Mouse (Mus musculus): Measurements from ENCODE around the gene 1110002E22Rik. TPM values are rescaled to one million over a fixed set of nuclear protein-coding genes. Genes with fewer than 3 reads are reported as not detected.

1110002E22Rik gene
- total RNA-seq (2021) (under 1 TPM in 1 of 2 experiments, not detected in 1; 0.06 TPM), polyA plus RNA-seq (2012; rRNA removed) (0.01 TPM in 1 of 2 replicates, not detected in the other)
- long read RNA-seq: 0 reads

DNA sequence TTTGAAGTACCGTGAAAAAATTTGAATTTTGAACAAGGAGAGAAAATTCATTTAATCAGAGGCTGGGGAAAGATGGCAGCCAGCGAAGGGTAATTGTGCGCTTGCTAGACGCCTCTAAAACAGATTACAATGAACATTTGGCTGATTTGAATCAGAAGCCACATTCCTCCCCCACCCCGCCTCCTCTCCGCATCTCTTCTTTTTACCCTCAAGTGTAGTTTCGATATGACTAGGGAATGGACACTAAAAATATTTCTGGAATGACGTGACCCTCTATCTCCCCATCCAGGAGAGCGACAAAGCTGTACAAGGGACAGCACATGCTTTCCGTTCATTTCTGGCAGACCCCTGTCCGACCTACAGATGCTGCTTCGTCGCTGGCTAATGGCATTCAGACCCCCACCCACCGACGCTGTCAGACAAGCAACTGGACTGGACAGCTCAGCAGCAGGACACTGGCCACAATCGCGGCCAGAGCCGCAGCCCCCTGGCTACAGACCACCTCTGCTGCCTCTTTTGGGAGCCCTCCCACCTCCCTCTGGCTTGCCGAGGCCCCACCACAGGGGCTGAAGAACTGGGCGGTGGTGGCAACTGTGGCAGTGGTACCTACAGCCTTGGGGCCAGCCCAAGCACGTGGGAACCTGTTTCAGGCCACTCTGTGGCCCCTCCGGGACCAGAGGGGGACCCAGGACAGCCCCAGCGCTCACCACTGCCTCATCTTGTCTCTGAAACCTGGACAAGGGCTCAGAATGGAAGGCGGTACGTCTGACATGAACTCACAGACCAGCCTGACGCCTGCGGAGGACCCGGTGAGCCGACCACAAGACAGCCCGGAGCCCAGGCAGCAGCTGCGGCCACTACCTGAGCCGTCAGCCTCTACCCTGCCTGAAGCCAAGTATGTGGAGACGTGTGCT, at the start of gene 1110002E22Rik:
Gene 1110002E22Rik, plus strand, starts transcription at position 321 of the 914 bp plus-strand sequence.
- DNase-seq: no peak

DNA sequence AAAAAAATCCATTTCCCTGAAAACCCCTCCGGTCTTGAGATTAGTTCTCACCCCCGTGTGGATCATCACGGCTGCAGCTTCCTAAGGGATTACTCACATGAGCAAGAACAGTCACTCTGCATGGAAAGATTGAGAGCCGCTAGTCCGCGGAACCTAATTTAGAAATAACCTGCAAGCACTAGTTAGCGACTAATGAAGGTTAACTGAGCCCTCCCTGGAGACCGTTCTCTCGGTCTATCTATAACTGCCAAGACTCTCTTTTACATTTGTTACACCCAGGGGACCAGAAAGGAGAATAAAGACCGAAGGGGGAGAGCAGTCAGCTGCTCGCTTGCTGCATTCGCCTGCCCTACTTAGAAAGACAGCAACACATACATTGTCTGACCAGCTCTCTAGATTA, 48.0 kb upstream of the 1110002E22Rik start:
- no peak for DNase-seq

DNA sequence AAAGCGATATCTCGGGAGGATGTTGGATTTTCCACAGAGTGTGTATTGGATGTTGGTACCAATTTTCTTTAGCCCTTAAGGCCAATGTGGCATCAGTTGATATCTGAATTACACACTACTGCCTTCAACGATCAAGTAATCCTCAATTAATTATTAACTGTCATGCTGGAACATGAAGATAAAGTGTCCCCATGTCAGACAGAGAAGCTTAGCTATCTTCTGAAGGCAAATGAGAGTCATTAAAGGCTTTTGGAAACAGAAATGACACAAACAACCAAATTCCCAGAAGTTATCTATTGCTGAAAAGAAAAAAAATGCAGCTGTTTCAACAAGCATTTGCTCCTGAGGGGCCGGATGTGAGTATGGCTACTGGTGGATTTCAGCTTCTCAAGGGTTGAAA, 42.8 kb upstream of the 1110002E22Rik start:
- no peak for DNase-seq

DNA sequence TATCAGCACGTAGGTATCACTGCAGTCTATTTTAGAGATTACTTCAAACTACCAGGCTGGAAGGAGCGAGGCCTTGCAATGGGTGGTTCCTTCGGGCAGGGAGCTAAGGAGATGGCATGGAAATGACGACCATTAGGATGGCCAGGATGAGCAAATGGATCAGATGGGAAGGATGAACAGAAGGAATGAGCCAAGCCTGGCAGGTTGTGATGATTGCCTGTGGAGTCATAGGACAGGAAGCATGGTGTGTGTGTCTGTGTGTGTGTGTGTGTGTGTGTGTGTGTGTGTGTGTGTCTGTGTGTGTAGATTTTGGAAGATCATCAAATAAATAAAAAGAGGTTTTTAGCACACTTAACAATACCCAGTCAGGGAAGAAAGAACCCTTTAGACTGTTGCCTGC, 42.2 kb upstream of the 1110002E22Rik start:
- no peak for DNase-seq

DNA sequence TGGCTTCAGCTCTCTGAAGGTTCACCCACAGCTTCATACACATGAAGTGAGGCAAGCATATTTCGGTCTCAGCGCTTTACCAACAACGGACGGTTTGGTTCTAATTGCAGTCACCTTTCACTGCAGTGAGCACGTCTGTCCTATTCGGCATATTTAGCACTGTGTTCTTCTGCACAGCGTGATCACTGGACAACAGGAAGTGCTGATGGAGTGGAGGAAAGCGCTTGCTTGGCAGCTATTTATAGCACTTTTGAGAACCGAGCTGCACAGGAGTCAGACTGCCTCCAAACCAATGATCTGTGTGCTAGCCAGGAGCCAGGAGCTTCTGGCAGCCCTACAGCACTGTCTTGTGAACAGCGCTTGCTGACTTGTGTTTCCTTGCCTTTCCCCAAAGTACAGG, 38.6 kb upstream of the 1110002E22Rik start:
- DNase-seq: no peak

DNA sequence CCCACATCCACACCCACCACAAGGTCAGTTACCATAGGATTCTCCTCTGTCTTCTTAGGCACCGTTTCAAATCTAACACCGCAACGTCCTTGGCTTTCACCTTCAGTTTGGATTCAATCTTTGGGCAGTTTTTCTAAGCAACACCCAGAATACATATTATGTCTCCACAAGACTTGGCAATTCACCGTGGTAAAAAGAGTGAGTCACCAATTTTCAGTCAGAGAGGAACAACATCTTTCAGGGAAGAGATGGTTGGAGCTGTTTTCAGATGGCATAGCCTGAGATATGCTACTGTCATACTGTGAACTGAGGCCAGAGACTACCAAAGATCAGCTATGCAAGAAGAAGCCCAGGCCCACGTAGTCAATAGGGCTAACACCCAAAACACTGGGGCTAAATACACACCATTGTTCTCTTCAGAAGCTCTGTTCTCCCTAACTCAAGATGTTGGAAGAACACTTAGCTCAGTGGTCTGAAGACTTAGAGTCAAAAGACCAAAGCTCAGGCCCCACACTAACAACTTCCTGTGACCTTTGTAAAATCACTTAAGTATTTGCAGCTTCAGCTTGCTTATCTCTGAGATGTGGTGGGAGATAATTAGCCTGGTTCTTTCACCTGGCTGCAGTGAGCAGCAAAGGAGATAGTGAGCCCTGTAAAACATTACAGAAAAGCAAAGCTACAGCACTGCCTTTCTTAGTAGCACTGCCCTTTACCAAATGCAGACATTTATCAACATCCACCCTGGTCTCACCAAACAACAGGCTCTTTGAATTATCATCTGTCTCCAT, 37.1 kb upstream of the 1110002E22Rik start:
- DNase-seq: no peak

DNA sequence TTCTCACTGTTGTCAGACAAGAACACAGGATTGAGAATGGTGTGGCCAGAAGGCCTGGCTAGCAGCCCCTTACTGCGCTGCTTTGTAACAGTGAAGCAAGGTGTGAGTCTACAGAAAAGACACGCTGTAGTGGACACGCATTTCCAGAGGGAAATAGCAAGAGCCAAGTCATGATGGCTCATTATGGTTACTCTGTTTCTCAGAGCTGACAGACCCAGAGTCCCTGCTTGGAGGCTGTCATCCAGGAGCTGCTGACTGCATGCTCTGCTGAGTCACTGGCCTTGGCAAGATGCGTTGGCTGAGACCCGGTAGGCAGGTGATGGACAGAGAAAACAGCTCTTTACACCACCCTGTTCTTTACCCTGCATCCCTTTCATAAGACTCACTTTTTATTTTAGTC, 35.5 kb upstream of the 1110002E22Rik start:
- DNase-seq: peak; percentile 90

DNA sequence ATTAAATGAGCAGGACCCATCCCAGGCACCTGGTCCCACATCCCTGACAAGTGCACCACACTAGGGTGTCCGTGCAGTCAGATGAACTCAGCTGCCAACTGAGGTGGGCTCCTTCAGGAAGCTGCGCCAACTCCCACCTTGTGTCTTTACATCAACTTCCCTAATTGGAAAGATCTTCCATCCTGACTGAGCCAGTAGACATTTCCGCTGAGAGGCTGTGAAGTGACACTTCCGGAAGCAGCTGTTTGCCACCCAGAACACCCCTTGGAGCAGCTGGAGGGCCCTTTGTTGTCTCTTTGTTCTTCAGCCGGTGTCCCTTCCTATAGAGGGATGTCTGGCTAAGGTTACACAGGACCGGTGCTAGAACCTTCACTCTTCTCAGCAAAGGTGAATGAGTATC, 34.3 kb upstream of the 1110002E22Rik start:
- DNase-seq: no peak

DNA sequence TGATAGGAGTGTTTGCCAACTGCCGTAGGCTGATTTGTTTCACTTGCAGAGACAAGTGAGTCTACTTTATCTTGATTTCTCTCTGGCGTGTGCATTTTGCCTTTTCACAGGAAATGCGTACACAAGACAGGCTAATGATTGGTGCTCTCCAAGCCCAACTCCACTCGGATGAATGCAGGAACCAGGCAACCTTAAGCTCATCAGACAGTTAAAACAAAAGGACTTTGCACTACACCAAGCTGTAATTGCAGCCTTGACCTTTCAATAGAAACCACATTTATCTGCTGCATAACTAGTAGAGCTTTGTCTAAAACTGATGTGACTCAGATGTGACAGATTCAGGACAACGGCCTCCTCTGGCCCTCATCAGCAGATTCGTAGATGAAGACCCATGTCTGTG, 30.9 kb upstream of the 1110002E22Rik start:
- DNase-seq: peak; percentile 62

DNA sequence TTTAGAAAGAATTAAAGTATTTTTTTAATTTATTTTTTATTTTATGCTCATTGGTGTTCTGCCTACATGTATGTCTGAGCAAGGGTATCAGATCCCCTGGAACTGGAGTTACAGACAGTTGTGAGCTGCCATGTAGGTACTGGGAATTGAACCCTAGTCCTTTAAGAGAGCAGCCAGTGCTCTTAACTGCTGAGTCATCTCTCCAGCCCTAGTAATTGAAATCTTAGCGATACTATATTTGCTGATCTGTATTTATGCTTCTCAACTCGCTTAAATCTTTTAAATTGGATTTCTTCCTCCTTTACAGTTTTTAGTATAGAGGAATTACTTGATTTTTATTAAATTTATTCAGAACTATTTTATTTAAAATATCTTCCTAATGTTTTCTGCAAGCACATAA, 23.9 kb upstream of the 1110002E22Rik start:
- no peak for DNase-seq

DNA sequence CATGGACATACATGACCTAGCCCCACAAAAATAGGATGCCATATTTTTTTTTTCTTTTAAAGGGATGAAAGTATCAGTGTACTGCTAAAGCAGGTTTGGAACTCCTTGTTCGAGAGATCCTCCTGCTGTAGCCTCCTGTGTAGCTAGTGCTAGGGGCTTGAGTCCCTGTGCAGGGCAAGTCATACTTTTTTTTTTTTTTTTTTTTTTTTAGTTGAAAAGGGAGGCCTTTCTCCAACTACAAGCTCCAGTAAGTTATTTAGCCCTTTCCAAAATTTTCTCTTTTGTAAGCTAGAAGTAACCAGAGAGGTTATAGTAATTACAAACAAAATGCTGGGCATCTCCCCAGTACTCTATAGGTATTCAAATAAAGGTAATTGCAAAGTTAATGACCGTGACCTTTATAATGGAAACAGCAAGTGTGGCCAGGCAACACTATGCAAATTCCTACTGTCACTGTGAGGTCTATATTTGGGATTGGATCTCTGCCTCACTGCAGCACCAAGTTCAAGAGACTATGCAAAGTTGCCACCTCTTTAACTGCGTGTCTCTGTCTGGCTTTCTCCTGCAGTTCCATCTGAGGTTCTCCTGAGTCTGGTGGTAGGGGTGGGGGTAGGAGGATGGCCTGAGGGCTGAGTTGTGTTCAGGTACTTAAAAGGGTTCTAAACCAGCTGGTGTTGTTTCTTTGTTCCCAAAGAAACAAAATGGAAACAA, 23.1 kb upstream of the 1110002E22Rik start:
- DNase-seq: no peak

DNA sequence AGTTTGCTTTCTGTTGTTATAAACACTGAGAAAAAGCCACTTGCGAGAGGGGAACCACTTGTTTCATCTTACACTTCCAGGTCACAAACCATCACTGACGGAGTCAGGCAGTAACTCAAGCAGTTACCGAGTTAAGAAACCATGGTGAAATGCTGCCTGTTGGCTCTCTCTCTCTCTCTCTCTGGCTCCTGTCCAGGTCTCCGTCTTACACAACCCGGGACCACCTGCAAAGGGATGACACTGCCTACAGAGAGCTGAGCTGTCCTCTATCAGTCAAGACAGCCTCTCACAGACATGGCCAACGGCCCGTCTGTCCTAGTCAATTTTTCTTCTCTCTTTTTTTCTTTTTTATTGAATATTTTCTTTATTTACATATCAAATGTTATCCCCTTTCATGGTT, 21.5 kb upstream of the 1110002E22Rik start:
- peak; percentile 46 for DNase-seq

DNA sequence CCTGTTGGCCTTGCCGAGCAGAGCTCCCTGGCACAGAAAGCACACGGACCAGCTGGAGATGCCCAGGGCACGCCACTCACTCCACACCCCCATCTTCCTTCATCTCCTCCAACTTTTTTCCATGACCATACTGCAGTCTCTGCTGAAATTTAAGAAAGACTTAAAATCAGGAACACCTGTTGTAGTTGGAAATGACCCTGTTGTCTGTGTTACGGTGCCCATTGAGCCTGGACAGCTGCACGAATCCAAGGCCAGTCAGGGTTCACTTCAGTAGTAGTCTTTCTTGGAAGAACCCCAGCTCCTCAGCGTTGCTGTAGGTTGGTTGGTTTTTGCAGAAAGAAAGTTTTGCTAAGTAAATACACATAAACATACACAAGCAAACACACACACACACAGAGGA, 15.3 kb upstream of the 1110002E22Rik start:
- DNase-seq: no peak

DNA sequence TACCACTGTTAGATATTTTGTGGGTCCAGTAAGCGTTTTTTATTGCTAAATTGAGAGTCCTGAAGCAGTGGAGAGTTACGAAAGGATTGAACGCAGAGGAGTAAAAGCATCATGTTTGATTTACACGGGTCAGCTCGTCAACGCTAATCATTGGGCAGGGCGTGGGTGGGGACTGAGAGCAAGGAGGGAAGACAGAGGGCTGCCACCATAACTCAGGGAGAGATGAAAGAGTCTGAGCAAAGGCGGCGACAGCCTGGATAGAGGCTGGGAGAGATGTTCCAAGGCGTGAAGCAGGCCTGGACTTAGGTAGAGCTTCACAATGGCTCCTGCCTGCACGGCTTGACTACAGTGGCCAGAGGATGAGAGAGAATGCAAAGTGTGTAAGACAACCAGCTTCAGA, 14.1 kb upstream of the 1110002E22Rik start:
- no peak for DNase-seq

DNA sequence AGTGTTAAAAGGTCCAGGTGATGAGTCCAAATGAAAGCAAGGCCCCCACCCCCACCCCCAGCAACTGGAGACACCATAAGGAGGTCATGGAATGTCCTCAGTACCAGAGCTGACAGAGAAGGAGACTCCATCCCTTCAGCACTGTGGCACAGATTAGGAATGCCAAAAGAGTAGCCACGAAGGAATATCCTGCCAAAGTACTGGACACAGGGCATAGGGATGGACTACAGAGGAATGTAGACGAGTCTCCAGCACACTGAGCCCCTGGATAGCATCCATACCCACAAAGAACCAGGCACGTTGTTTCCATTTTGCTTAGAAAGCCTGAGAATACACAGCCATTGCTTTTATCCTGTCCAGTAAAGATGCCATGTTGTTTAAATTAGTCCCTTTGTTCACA, 13.4 kb upstream of the 1110002E22Rik start:
- DNase-seq: no peak

DNA sequence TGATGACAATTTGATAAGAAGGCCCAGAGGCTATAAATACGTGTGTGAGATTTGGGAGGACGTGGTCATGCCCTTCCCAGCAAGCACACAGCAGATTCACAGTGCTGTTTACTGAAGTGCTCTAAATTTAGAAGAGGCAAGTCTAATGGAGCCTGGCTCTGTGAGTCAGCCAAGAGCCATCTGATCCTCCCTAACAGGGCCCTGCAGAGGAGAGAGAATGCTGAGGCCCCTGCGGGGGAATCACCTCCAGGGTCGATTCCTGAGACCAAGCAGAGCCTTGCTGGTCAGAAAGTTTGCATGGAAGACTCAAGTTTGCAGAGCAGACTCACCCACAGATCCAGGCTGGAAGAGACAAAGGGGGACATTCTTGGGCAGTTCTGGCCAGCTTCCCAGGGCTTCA, 10.9 kb upstream of the 1110002E22Rik start:
- DNase-seq: peak; percentile 53

DNA sequence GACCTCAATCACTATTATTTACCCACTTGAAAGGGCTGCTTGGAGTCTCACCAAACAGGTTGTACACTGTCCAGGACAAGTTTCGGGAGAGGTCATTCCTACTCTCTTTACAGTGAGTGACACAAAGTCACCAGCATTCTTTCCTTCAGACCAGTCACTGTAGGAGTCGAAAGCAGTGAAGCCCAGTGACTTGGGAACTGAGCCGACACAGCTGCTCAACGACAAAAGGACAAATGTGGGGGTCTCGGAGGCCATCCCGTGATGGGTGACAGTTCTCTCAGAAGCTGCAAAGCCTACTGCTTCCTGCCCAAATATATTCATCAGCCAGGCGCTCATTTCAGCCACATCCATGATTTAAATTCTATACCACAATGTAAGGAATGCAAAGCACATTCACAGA, 7.9 kb upstream of the 1110002E22Rik start:
- no peak for DNase-seq

DNA sequence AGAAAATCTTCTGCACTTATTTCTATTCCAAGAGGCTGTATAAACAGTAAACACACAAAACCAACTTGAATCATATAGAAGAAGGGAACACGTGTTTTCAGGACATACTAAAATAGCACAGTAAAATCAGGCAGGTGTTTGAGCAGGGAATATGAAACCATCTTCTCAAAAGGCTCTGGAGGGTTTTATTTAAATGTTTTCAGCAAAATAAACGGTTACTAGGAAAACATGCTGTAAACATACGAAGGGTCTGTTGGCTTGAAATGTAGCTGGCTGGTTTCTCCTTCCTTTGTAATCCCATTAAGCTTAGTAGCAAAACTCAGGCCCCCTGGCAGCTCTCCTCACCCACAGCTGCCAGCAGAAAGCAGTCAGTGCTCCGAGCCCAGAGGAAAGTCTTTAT, 6.6 kb upstream of the 1110002E22Rik start:
- no peak for DNase-seq

DNA sequence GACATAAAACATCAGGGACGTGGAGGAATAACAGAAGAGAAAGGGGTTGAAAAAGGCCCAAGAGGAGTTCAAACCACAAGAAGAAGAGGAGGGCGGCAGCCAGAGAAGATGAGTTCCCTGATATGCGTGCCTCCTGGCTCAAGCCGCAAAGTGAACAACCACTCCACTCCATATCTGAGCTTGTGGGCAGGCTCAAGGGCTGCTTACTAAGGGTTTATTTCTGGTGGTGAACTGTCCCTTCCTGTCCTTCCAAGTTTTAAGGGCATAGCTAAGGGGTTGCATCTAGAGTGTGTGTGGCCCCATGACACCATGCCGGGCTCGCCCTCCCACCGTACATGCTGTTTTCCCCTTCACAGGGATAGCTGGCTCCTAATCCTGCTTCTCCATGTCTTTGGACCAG, 4.4 kb upstream of the 1110002E22Rik start:
- DNase-seq: no peak

DNA sequence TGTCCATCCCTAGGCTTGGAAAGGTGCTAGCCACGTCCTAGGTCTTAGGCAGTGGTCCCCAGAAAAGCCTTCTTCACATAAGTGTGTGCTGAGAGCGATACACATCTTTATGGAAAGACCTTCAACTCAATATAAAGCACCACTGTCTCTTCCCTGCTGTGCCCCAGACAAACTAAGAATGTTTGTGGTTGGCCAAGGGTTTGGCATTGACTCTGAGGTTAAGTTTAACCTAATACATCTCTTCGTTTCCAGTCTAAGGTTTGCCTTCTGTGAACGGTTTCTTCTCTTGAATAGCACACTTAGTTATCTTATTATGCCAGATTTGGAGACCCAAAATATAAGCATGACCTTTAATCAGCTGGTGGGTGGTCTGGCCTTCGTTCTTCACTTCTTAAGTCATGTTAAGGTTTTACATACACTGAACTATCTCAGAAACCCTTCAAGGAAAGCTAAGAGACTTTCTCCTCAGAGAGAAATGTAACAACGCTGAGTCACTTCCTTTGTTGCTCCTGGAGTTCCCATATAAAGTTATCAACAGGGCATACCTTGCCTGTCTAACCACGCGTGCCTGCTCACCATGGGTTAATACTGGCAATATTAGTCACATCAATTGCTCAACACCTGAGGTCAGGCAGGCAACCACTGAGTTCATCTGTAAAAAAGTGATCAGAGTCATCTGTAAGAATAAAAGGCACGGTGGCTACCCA, 3.5 kb upstream of the 1110002E22Rik start:
- DNase-seq: no peak

DNA sequence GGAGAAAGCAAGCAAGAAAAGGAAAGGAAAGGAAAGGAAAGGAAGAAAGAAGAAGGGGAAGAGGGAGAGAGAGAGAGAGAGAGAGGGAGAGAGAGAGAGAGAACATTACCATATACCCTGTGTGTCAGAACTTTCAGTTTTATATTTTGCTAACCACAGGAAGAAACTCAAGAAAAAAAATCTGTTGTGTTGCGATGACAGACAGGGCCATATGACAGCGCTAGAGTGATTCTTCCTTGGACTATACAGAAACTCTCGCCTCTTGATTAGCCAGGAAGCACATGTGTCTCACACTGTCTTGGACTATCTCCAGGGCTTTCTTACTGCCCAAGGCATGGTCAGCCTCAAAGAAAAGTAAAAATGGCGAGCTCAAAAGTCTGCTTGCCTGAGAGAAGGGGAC, 2.2 kb upstream of the 1110002E22Rik start:
- no peak for DNase-seq

All from adrenal gland, adult 2 months (tissue).